Mouse (Mus musculus) heart, embryonic 11.5 days (tissue): ENCODE measurements at regions not wholly inside any gene's neighbourhood (a gene's known extent, or its start where the extent isn't known, plus 50 kb on each side); places are given as distances from the start of the nearest gene placed in this dataset.

ENCODE experiments used
- ATAC-seq: fragments of 200-750 bp; cut with Nextera tagmentation; replicated peaks from 2 replicates; pipeline ENCODE4 v1.8.0; 2017; ENCODE audit warnings: moderate library complexity; ENCODE audit not compliant: insufficient number of reproducible peaks, low FRiP score, low TSS enrichment
- H3K27ac ChIP-seq: fragments of 300-500 bp; sonication (generic); 2 replicates; pipeline ENCODE4 v1.5.1; 2014; ENCODE audit warnings: mild to moderate bottlenecking, low read depth, low read length
- H3K27me3 ChIP-seq: fragments of 300-500 bp; sonication (generic); 2 replicates; pipeline ENCODE4 v1.6.1; 2014; ENCODE audit warnings: mild to moderate bottlenecking, low read length, mixed read lengths; ENCODE audit not compliant: control insufficient read depth, insufficient read depth
- H3K36me3 ChIP-seq: fragments of 300-500 bp; sonication (generic); 2 replicates; pipeline ENCODE4 v1.6.1; 2014; ENCODE audit warnings: mild to moderate bottlenecking, low read length, moderate library complexity, mixed read lengths; ENCODE audit not compliant: control insufficient read depth, insufficient read depth
- H3K4me1 ChIP-seq: fragments of 300-500 bp; sonication (generic); 2 replicates; pipeline ENCODE4 v1.6.1; 2014; ENCODE audit warnings: low read length; ENCODE audit not compliant: control insufficient read depth, insufficient read depth
- H3K4me2 ChIP-seq: fragments of 300-500 bp; sonication (generic); 2 replicates; pipeline ENCODE4 v1.6.1; 2014; ENCODE audit warnings: mild to moderate bottlenecking, moderate library complexity
- H3K4me3 ChIP-seq: fragments of 300-500 bp; sonication (generic); 2 replicates; pipeline ENCODE4 v1.5.1; 2014; ENCODE audit warnings: low read depth, low read length
- H3K9ac ChIP-seq: fragments of 300-500 bp; sonication (generic); 2 replicates; pipeline ENCODE4 v1.6.1; 2014; ENCODE audit warnings: mild to moderate bottlenecking, low read depth, low read length, moderate library complexity
- H3K9me3 ChIP-seq: fragments of 300-500 bp; sonication (generic); replicated peaks from 2 replicates; pipeline ENCODE4 v1.6.1; 2016; ENCODE audit warnings: low read length; ENCODE audit not compliant: control insufficient read depth
- WGBS: fragments of 180-500 bp; shearing (Covaris S2); extraction: QIAGEN DNeasy Blood & Tissue Kit; methylation state at CpG from one replicate; pipeline ENCODE4 v1.1.7; 2014; ENCODE audit not compliant: insufficient replicate concordance; 5-methylcytosine and 5-hydroxymethylcytosine counted together

GRCm38 (mm10) chr7:51434865-51435264 lies 76.0 kb upstream of the Ano5 start:
- Histone ChIP-seq H3K9ac (no peak overlapping the region), H3K27ac (no peak overlapping the region), H3K4me1 (no peaks in the 10 kb centered on the region), H3K27me3 (no peaks in the 10 kb centered on the region), H3K4me3 (no peak overlapping the region), H3K9me3 (no peaks in the 10 kb centered on the region), H3K4me2 (no peak overlapping the region), H3K36me3 (no peaks in the 10 kb centered on the region)
- no peak for ATAC-seq

DNA sequence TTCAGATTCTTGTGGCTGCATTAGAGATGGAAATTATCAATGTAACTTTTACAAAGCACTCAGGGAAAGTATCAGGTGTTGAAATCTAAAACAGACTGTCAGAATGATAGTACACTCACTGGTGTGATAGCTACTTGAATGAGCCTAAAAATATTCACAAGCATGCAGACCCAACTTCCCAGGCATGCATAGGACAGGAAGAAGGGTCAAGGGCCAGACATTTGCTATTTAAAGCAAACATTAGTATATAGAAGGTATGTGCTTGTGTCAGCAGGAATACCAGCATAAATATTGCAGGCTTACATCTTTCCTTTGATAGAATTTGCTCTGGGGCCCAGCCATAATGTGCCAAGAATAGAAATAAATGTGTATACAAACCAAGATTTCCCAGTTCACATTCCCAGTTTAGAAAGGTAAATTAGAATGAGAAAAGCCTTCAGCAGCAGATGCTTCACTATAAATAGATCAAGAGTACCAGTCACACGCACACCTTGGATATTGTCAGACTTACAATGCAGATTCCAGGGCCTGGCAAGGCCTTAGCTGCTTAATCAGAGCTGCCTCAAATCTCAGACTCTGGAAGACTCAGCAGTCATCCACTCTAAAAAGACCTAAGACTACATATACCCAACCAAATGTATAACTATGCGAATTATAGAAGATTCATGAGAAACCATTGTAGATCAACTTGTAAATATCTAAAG lies 55.7 kb upstream of the Ano5 start:
- 58% methylated on average over 2 of the region's 2 CpGs for WGBS
- no peak overlapping the region for H3K4me2 ChIP-seq

GRCm38 (mm10) chr7:51458757-51459156 lies 52.1 kb upstream of the Ano5 start:
- 80% methylated on average over 1 of the region's 1 CpGs for WGBS
- no peak overlapping the region for H3K9ac ChIP-seq
- H3K36me3 ChIP-seq, result no peaks in the 10 kb centered on the region
- H3K4me2 ChIP-seq, result no peak overlapping the region
- H3K9me3 ChIP-seq, result no peaks in the 10 kb centered on the region
- no peak for ATAC-seq
- H3K4me1 ChIP-seq, result no peaks in the 10 kb centered on the region
- no peak overlapping the region for H3K4me3 ChIP-seq
- no peak overlapping the region for H3K27ac ChIP-seq
- no peaks in the 10 kb centered on the region for H3K27me3 ChIP-seq

More for the DNA sequence above, 55.7 kb upstream of the Ano5 start:
- H3K9me3 ChIP-seq, result no peaks in the 10 kb centered on the region
- H3K4me3 ChIP-seq, result no peak overlapping the region
- peak overlapping the region; percentile 62 for H3K27ac ChIP-seq
- no peaks in the 10 kb centered on the region for H3K36me3 ChIP-seq
- H3K27me3 ChIP-seq, result no peaks in the 10 kb centered on the region
- ATAC-seq, result peak; percentile 80; the same call in 1 of the 2 replicates
- H3K9ac ChIP-seq, result no peak overlapping the region
- H3K4me1 ChIP-seq, result no peaks in the 10 kb centered on the region
